Mouse (Mus musculus) midbrain, embryonic 14.5 days (tissue): ENCODE data around the gene Nab1. TPM values are rescaled to one million over a fixed set of nuclear protein-coding genes. Genes with fewer than 3 reads are reported as not detected.

Source experiments
- ATAC-seq: fragments of 200-750 bp; cut with Nextera tagmentation; 2 replicates; pipeline ENCODE4 v1.8.0; 2017; ENCODE audit warnings: moderate number of reproducible peaks, moderate library complexity; ENCODE audit not compliant: low FRiP score, low TSS enrichment
- DNase-seq: peaks from one replicate; pipeline ENCODE4 v3.0.0-alpha.2; 2015
- H3K27ac ChIP-seq: fragments of 300-500 bp; sonication (generic); replicated peaks from 2 replicates; pipeline ENCODE4 v1.5.1; 2014; ENCODE audit warnings: mild to moderate bottlenecking, low read depth, low read length, moderate library complexity
- H3K27me3 ChIP-seq: fragments of 300-500 bp; sonication (generic); 2 replicates; pipeline ENCODE4 v1.6.1; 2014; ENCODE audit warnings: low read length, control low read depth, mixed read lengths; ENCODE audit not compliant: control insufficient read depth, insufficient read depth
- H3K36me3 ChIP-seq: fragments of 300-500 bp; sonication (generic); 2 replicates; pipeline ENCODE4 v1.6.1; 2014; ENCODE audit warnings: low read length, control low read depth; ENCODE audit not compliant: control insufficient read depth, insufficient read depth
- H3K4me1 ChIP-seq: fragments of 300-500 bp; sonication (generic); 2 replicates; pipeline ENCODE4 v1.6.1; 2014; ENCODE audit warnings: mild to moderate bottlenecking, antibody characterized with exemption, low read length, control low read depth; ENCODE audit not compliant: control insufficient read depth, insufficient read depth
- H3K4me2 ChIP-seq: fragments of 300-500 bp; sonication (generic); 2 replicates; pipeline ENCODE4 v1.6.1; 2014; ENCODE audit warnings: mild to moderate bottlenecking, low read length, moderate library complexity
- H3K4me3 ChIP-seq: fragments of 300-500 bp; sonication (generic); replicated peaks from 2 replicates; pipeline ENCODE4 v1.5.1; 2014; ENCODE audit warnings: low read depth, low read length
- H3K9ac ChIP-seq: fragments of 300-500 bp; sonication (generic); replicated peaks from 2 replicates; pipeline ENCODE4 v1.6.1; 2014; ENCODE audit warnings: mild to moderate bottlenecking, low read length, moderate library complexity
- H3K9me3 ChIP-seq: fragments of 300-500 bp; sonication (generic); 2 replicates; pipeline ENCODE4 v1.6.1; 2016; ENCODE audit warnings: low read length, control low read depth, mixed read lengths; ENCODE audit not compliant: control insufficient read depth
- WGBS: fragments of 180-500 bp; shearing (Covaris S2); extraction: QIAGEN DNeasy Blood & Tissue Kit; methylation state at CpG from one replicate; pipeline ENCODE4 v1.1.7; 2014; 5-methylcytosine and 5-hydroxymethylcytosine counted together
- polyA plus RNA-seq: library from polyadenylated mRNA; unstranded; fragments of >200 nt; fragmentation: Nextera tagmentation; extraction: Ambion mirVana; gene quantifications from 2 replicates; pipeline ENCODE4 v1.2.1, GENCODE M21; 2014

Nab1 gene
- polyA plus RNA-seq, 1 experiment from 2014 or later: 6.0 TPM

DNA sequence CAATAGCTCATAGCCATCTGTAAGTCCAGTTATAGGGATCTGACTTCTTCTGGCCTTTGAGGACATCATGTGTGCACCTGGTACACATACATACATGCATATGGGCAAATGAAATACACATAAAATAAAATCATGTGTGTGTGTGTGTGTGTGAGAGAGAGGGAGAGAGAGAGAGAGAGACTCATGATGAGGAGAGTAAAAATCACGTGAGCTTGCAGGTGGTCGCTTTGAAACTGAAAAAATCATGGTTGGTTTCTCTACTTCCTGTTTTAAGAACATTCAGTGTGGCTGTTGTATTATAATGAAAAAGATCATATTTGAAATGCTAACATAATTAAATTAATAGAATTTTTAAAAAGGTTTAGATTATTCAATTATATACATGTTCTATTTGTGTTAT is 69.9 kb downstream of the Nab1 start:
- Histone ChIP-seq H3K4me3 (no peak overlapping the region), H3K27ac (no peak overlapping the region), H3K9ac (no peak overlapping the region), H3K27me3 (no peaks in the 10 kb centered on the region), H3K4me2 (no peak overlapping the region), H3K4me1 (no peaks in the 10 kb centered on the region), H3K36me3 (no peaks in the 10 kb centered on the region), H3K9me3 (no peaks in the 10 kb centered on the region)
- DNase-seq (no peak), ATAC-seq (no peak)
- WGBS: 90% methylated on average over 2 of the region's 2 CpGs

DNA sequence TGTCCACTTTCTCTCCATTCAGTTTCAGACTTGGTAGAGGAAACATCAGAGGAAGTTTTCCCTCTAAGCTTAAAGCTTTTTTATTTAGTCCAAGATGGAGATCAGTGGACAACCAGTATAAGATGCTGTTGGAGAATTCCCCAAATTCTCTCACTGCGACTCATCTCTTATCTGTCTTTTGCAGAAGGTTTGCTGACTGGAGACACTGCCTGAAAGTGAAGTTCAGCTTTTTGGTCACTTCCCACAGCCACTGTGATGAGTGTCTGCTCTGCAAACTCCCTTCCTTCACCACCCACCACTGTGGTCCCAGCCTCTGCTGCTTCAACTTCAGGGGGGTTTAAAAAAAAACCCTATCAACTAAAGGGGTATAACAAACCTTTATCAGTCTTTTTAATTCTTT is 70.4 kb downstream of the Nab1 start:
- WGBS: 100% methylated on average over 1 of the region's 1 CpGs
- Histone ChIP-seq H3K27me3 (no peaks in the 10 kb centered on the region), H3K4me2 (no peak overlapping the region), H3K4me3 (no peak overlapping the region), H3K36me3 (no peaks in the 10 kb centered on the region), H3K4me1 (no peaks in the 10 kb centered on the region), H3K9me3 (no peaks in the 10 kb centered on the region), H3K27ac (no peak overlapping the region), H3K9ac (no peak overlapping the region)
- ATAC-seq: no peak
- DNase-seq: no peak

DNA sequence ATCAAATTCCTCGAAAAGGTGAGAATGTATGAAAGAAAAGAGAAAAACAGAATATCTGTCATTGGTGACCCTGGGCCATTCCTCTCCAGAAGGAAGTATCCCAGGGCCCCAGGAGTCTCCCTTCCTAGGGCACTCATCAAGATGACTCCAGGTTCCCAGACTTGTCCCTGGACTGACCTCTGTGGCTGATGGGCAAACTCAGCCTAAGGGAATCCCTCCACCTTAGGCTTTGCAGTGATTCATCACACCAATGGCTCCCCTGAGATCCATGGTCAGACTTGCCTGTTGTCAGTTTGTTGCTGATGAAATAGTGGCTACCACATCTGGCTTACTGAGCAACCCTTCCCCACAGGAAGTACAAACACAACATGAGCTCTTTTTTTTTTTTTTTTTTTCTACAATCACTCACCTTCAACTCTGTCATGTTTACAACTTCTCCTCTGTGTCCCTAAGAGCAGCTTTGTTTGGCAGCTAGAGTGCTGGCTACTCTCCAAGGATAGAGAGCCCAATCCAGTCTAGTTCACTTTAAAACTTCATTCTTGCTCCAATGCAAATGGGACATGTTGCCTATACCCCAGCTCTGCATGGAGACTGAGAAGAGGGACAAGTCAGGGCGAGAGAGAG is 72.5 kb downstream of the Nab1 start:
- Histone ChIP-seq H3K36me3 (no peaks in the 10 kb centered on the region), H3K4me1 (no peaks in the 10 kb centered on the region), H3K9ac (no peak overlapping the region), H3K4me2 (no peak overlapping the region), H3K27ac (no peak overlapping the region), H3K4me3 (no peak overlapping the region), H3K9me3 (no peaks in the 10 kb centered on the region), H3K27me3 (no peaks in the 10 kb centered on the region)
- ATAC-seq (no peak), DNase-seq (no peak)
- WGBS: 87% methylated on average over 2 of the region's 2 CpGs

DNA sequence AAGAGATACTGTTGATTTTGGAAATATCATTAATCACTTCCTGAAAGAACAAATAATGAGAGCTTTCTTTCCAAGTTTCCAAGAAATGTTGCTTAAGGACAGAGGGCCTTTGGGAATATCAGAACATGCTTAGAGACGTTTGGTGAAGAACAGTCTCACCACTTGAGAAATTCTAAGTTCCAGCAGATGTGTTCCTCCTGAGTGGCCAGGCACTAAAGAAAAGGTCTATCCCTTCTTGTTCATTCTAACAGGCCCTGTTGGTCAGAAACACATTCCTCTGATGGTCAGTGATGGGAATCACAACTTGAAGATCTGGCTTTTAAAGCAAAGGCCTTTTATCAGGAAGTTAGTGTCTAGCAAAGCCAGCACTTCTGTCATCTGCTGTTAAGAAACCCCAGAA is 76.6 kb downstream of the Nab1 start:
- Histone ChIP-seq H3K4me3 (no peak overlapping the region), H3K9ac (no peak overlapping the region), H3K4me1 (no peaks in the 10 kb centered on the region), H3K27me3 (no peaks in the 10 kb centered on the region), H3K27ac (no peak overlapping the region), H3K9me3 (no peaks in the 10 kb centered on the region), H3K4me2 (no peak overlapping the region), H3K36me3 (no peaks in the 10 kb centered on the region)
- ATAC-seq (no peak), DNase-seq (no peak)
- 82% methylated on average over 1 of the region's 1 CpGs for WGBS

DNA sequence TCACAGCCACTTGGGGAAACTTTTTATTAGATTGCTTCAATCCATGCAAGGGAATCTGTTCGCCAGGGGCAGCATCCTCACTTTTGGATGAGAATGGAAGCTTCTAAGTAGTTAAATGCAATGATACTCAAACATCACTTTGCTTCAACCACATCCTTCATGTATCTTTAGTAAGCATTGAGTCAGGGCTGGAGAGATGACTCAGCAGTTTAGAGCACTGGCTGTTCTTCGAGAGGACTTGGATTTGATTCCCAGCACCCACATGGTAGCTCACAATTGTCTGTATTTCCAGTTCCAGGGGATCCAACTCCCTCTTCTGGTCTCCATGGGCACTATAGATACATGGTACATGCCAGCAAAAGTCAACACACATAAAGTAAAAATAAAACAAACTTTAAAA is 77.4 kb downstream of the Nab1 start:
- Histone ChIP-seq H3K9ac (no peak overlapping the region), H3K4me2 (no peak overlapping the region), H3K27me3 (no peaks in the 10 kb centered on the region), H3K4me1 (no peaks in the 10 kb centered on the region), H3K4me3 (no peak overlapping the region), H3K36me3 (no peaks in the 10 kb centered on the region), H3K27ac (no peak overlapping the region), H3K9me3 (no peaks in the 10 kb centered on the region)
- 85% methylated on average over 2 of the region's 2 CpGs for WGBS
- ATAC-seq (no peak), DNase-seq (no peak)

DNA sequence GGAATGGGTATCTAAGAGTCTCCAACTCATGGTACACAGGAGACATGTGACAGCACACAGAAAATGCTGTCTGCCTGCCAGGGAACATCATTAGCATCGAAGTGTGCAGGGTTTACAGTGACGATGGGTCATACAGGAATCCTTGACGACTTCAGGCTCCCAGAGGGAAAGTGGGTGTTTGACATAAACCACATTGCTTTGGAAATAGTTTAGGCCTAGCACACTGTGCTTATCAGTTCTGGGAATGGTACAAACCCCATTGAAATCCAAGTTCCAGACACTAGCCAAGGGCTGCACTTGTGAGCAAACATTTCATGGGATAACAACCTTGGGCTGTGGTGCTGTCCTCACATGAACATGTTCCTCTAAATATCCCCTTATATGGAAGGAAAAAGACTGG is 78.3 kb downstream of the Nab1 start:
- Histone ChIP-seq H3K4me1 (no peaks in the 10 kb centered on the region), H3K9me3 (no peaks in the 10 kb centered on the region), H3K27me3 (no peaks in the 10 kb centered on the region), H3K9ac (no peak overlapping the region), H3K4me3 (no peak overlapping the region), H3K27ac (no peak overlapping the region), H3K36me3 (no peaks in the 10 kb centered on the region), H3K4me2 (no peak overlapping the region)
- no peak for ATAC-seq
- DNase-seq: no peak
- WGBS: 82% methylated on average over 3 of the region's 3 CpGs

DNA sequence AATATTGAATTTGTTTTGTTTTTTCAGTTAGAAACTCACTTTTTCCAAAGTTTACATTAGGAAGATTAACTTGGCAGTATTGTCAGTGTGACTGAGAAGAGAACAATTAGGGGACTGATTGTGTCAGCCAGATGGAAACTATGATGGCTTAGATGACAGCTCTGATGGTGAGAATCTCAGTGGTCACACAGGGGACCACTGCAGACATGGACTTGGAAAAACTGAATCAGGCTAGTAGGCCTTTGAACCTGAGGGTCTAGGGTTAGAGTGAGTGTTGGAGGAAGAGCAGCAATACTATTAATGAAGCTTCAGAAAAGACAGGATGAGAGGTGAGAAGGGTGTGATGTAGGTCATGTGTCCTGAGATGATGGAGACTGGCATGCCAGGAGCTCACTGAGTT is 78.9 kb downstream of the Nab1 start:
- Histone ChIP-seq H3K4me3 (no peak overlapping the region), H3K27ac (no peak overlapping the region), H3K27me3 (no peaks in the 10 kb centered on the region), H3K9me3 (no peaks in the 10 kb centered on the region), H3K36me3 (no peaks in the 10 kb centered on the region), H3K9ac (no peak overlapping the region), H3K4me1 (no peaks in the 10 kb centered on the region), H3K4me2 (no peak overlapping the region)
- ATAC-seq: no peak
- DNase-seq: no peak

DNA sequence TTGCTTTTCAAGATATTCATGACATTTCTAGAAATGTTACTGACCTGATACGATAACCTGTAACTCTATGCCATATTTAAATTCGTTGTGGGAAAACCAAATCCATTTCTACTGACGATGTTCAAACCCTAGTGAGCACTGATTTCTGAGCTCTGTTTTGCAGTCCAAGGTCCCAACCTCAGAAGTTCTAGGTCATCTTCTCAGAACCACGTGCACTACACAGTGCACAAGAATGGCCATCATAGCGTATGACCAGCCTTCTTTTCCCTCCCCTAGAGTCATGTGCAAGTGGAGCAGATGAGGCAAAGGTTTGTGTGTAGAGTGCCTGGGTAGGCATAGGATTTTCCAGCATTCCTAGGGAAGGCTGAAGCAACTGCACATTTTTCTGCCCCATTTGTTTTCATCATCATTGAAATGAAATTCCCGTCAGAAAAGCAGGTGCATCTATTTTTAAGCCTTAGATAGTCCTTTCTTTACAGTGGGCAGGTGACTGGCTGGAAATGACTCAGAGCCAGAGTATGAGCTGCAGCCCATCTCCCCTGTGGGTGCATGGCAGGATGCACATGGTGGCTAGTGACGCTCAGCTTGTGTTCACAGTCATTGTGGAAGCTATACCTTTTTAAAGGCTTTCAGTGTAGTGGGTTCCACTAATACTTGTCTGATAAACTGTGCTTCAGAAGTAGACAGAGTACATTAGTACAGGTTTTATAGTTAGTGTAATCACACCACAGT is 81.2 kb downstream of the Nab1 start:
- H3K9me3 ChIP-seq: no peaks in the 10 kb centered on the region
- no peak overlapping the region for H3K9ac ChIP-seq
- H3K27ac ChIP-seq: no peak overlapping the region
- DNase-seq: no peak
- no peak for ATAC-seq
- H3K36me3 ChIP-seq: no peaks in the 10 kb centered on the region
- no peak overlapping the region for H3K4me3 ChIP-seq
- H3K4me1 ChIP-seq: no peaks in the 10 kb centered on the region
- WGBS: 95% methylated on average over 7 of the region's 7 CpGs
- H3K27me3 ChIP-seq: no peaks in the 10 kb centered on the region
- no peak overlapping the region for H3K4me2 ChIP-seq
